Mouse (Mus musculus) A20 (cell line): ENCODE measurements around the gene Sgpp2.

Experiments
- DNase-seq: peaks from one replicate; pipeline ENCODE4 v3.0.0-alpha.2; 2011; ENCODE audit warnings: low read depth, low spot score

Sgpp2 gene

GRCm38 (mm10) chr1:78338212-78338611 is 28.1 kb downstream of the Sgpp2 start:
- no peak for DNase-seq

GRCm38 (mm10) chr1:78339941-78340340 is 29.8 kb downstream of the Sgpp2 start:
- DNase-seq = no peak

GRCm38 (mm10) chr1:78340584-78340983 is 30.4 kb downstream of the Sgpp2 start:
- DNase-seq = no peak

GRCm38 (mm10) chr1:78347317-78347806 is 37.2 kb downstream of the Sgpp2 start:
- no peak for DNase-seq

- DNase-seq = no peak
These were observed 39.1 kb downstream of the Sgpp2 start for GRCm38 (mm10) chr1:78349219-78349618.

GRCm38 (mm10) chr1:78353254-78353653 is 43.1 kb downstream of the Sgpp2 start:
- DNase-seq = no peak

- DNase-seq = no peak
These were observed 45.0 kb downstream of the Sgpp2 start for GRCm38 (mm10) chr1:78355123-78355522.

- no peak for DNase-seq
These were observed 47.3 kb downstream of the Sgpp2 start for GRCm38 (mm10) chr1:78357415-78357814.

GRCm38 (mm10) chr1:78357868-78358267 is 47.7 kb downstream of the Sgpp2 start:
- no peak for DNase-seq

- DNase-seq = no peak
These were observed 54.1 kb downstream of the Sgpp2 start for GRCm38 (mm10) chr1:78363965-78364889.

GRCm38 (mm10) chr1:78367806-78368205 is 57.7 kb downstream of the Sgpp2 start:
- no peak for DNase-seq

GRCm38 (mm10) chr1:78370121-78370520 is 60.0 kb downstream of the Sgpp2 start:
- no peak for DNase-seq

- DNase-seq = no peak
These were observed 61.6 kb downstream of the Sgpp2 start for GRCm38 (mm10) chr1:78371569-78372236.

- no peak for DNase-seq
These were observed 62.2 kb downstream of the Sgpp2 start for GRCm38 (mm10) chr1:78372316-78372715.

GRCm38 (mm10) chr1:78373836-78374235 is 63.7 kb downstream of the Sgpp2 start:
- no peak for DNase-seq

GRCm38 (mm10) chr1:78375058-78375457 is 64.9 kb downstream of the Sgpp2 start:
- no peak for DNase-seq

GRCm38 (mm10) chr1:78380950-78381349 is 70.8 kb downstream of the Sgpp2 start:
- DNase-seq = no peak

- no peak for DNase-seq
These were observed 77.7 kb downstream of the Sgpp2 start for GRCm38 (mm10) chr1:78387854-78388253.

- DNase-seq = no peak
These were observed 78.7 kb downstream of the Sgpp2 start for GRCm38 (mm10) chr1:78388848-78389247.

- no peak for DNase-seq
These were observed 85.1 kb downstream of the Sgpp2 start for GRCm38 (mm10) chr1:78395191-78395735.

GRCm38 (mm10) chr1:78395737-78396136 is 85.6 kb downstream of the Sgpp2 start:
- DNase-seq = no peak

GRCm38 (mm10) chr1:78396320-78396913 is 86.3 kb downstream of the Sgpp2 start:
- no peak for DNase-seq
